Mouse (Mus musculus): ENCODE results near the gene Llgl2. TPM values are rescaled to one million over a fixed set of nuclear protein-coding genes. Genes with fewer than 3 reads are reported as not detected.

The Llgl2 gene
- polyA plus RNA-seq, 1 experiment from 2014 or later: 4.4 TPM

DNA sequence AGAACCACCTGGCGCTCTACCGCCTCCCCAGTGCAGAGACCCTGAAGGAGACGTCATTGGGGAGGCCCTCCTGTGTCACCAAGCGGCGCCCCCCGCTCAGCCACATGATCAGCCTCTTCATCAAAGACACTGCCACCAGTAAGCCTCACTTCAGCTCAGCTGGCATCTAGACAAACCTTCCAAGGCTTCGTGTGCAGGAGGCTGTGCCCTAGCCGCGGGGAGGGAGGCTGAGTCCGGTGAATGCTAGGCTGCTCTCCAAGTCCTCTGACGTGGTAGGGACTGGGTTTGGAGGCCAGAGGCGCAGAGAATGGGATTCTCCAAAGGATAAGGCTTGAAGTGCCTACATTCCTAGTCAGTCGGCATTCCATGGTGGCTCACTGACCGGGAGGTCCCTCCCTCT, 31.5 kb upstream of the Llgl2 start:
- H3K9me3 ChIP-seq: no peaks in the 10 kb centered on the region
- 90% methylated on average over 14 of the region's 14 CpGs for WGBS
- H3K4me2 ChIP-seq (replicated peaks): no peak overlapping the region
- H3K4me3 ChIP-seq: no peak overlapping the region
- H3K4me1 ChIP-seq: no peaks in the 10 kb centered on the region
- H3K27ac ChIP-seq (replicated peaks): no peak overlapping the region
- ATAC-seq (ENCODE audit: low FRiP score, low read depth): no peak
- no peak overlapping the region for H3K9ac ChIP-seq (replicated peaks)
- H3K36me3 ChIP-seq: peaks cover 95% of the 10 kb centered on the region
- H3K27me3 ChIP-seq: no peaks in the 10 kb centered on the region

GRCm38 (mm10) chr11:115796898-115797297, 27.0 kb upstream of the Llgl2 start:
- Histone ChIP-seq H3K36me3 (peaks cover 100% of the 10 kb centered on the region), H3K9me3 (no peaks in the 10 kb centered on the region), H3K9ac (replicated peaks) (no peak overlapping the region), H3K4me1 (no peaks in the 10 kb centered on the region), H3K27ac (replicated peaks) (no peak overlapping the region), H3K27me3 (no peaks in the 10 kb centered on the region), H3K4me3 (no peak overlapping the region), H3K4me2 (replicated peaks) (no peak overlapping the region)
- no peak for ATAC-seq (ENCODE audit: low FRiP score, low read depth)
- 82% methylated on average over 15 of the region's 15 CpGs for WGBS

GRCm38 (mm10) chr11:115797665-115798064, 26.2 kb upstream of the Llgl2 start:
- Histone ChIP-seq H3K9me3 (no peaks in the 10 kb centered on the region), H3K4me1 (no peaks in the 10 kb centered on the region), H3K9ac (replicated peaks) (no peak overlapping the region), H3K36me3 (peaks cover 100% of the 10 kb centered on the region), H3K4me3 (no peak overlapping the region), H3K27me3 (no peaks in the 10 kb centered on the region), H3K4me2 (replicated peaks) (no peak overlapping the region), H3K27ac (replicated peaks) (no peak overlapping the region)
- ATAC-seq (ENCODE audit: low FRiP score, low read depth): no peak
- 82% methylated on average over 9 of the region's 9 CpGs for WGBS

- 93% methylated on average over 18 of the region's 18 CpGs for WGBS
- H3K4me3 ChIP-seq: no peak overlapping the region
- no peaks in the 10 kb centered on the region for H3K27me3 ChIP-seq
These were observed 22.9 kb upstream of the Llgl2 start for GRCm38 (mm10) chr11:115800981-115801380.

DNA sequence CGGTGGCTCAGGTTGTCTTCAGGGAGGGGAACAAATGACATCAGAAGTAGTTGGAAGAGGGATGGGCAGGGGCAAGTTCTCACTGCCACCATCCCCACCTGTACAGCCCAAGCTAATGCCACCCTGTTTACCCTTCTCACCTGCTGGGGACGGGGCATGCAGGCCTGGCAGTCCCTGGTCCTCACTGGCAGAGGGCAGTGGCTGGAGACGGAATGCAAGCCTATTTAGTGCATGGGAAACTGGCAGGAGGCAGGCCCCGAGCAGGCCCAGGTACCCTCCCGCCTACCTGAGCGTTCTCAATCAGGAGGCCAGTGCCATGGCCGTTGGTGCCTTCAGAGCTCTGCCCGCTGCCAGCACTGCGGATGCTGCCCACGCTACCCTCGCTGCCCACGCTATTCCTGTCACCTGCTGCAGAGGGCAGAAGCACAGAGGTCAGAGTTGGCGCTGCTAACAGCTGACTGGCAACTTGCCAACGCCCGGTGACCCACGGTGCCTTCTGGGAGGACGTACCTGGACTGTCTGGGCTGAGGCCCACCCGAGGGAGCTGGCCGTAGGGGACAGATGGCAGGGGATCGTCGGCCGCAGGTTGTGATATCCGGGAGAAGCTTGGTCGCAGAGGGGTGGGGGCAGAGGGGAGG, 20.7 kb upstream of the Llgl2 start:
- Histone ChIP-seq H3K27ac (replicated peaks) (no peak overlapping the region), H3K4me1 (peaks cover 13% of the 10 kb centered on the region), H3K4me3 (no peak overlapping the region), H3K36me3 (peaks cover 88% of the 10 kb centered on the region), H3K9ac (replicated peaks) (no peak overlapping the region), H3K9me3 (no peaks in the 10 kb centered on the region), H3K27me3 (no peaks in the 10 kb centered on the region), H3K4me2 (replicated peaks) (no peak overlapping the region)
- ATAC-seq (ENCODE audit: low FRiP score, low read depth): no peak
- WGBS: 92% methylated on average over 24 of the region's 24 CpGs

More at GRCm38 (mm10) chr11:115800981-115801380, 22.9 kb upstream of the Llgl2 start:
- H3K4me2 ChIP-seq (replicated peaks): no peak overlapping the region
- no peak overlapping the region for H3K27ac ChIP-seq (replicated peaks)
- no peaks in the 10 kb centered on the region for H3K9me3 ChIP-seq
- no peak overlapping the region for H3K9ac ChIP-seq (replicated peaks)
- peaks cover 95% of the 10 kb centered on the region for H3K36me3 ChIP-seq
- no peaks in the 10 kb centered on the region for H3K4me1 ChIP-seq
- ATAC-seq (ENCODE audit: low FRiP score, low read depth): no peak

DNA sequence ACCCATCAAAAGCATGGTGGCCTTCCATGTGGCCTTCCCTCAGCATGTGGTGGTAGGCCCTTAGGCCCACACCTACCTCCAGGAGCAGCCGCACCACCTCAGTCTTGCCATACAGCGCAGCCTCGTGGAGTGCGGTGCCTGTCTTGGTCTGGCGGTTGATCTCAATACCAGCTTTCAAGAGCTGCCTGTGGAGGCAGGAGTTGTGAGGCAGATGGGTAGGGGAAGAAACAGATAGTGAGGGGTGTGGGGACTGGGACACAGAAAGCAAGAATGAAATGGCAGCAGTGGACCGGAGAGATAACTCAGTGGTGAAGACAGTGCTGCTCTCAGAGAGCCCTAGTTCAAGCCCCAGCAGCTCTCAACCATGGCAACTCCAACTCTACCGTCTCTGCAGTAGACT, 18.8 kb upstream of the Llgl2 start:
- H3K36me3 ChIP-seq: peaks cover 71% of the 10 kb centered on the region
- ATAC-seq (ENCODE audit: low FRiP score, low read depth): no peak
- 93% methylated on average over 7 of the region's 7 CpGs for WGBS

GRCm38 (mm10) chr11:115806154-115806553, 17.7 kb upstream of the Llgl2 start:
- peaks cover 71% of the 10 kb centered on the region for H3K36me3 ChIP-seq
- no peak for ATAC-seq (ENCODE audit: low FRiP score, low read depth)
- H3K4me1 ChIP-seq: peaks cover 41% of the 10 kb centered on the region
- 93% methylated on average over 10 of the region's 10 CpGs for WGBS
- no peaks in the 10 kb centered on the region for H3K27me3 ChIP-seq
- H3K9me3 ChIP-seq: no peaks in the 10 kb centered on the region
- no peak overlapping the region for H3K4me2 ChIP-seq (replicated peaks)
- H3K27ac ChIP-seq (replicated peaks): no peak overlapping the region
- no peak overlapping the region for H3K4me3 ChIP-seq
- no peak overlapping the region for H3K9ac ChIP-seq (replicated peaks)

More for the DNA sequence above, 18.8 kb upstream of the Llgl2 start:
- Histone ChIP-seq H3K4me3 (no peak overlapping the region), H3K4me1 (peaks cover 31% of the 10 kb centered on the region), H3K27ac (replicated peaks) (no peak overlapping the region), H3K9ac (replicated peaks) (no peak overlapping the region), H3K9me3 (no peaks in the 10 kb centered on the region), H3K4me2 (replicated peaks) (no peak overlapping the region), H3K27me3 (no peaks in the 10 kb centered on the region)

GRCm38 (mm10) chr11:115807306-115807705, 16.5 kb upstream of the Llgl2 start:
- 82% methylated on average over 6 of the region's 6 CpGs for WGBS
- Histone ChIP-seq H3K4me3 (no peak overlapping the region), H3K4me1 (peaks cover 52% of the 10 kb centered on the region), H3K27ac (replicated peaks) (peak overlapping the region; percentile 39), H3K27me3 (no peaks in the 10 kb centered on the region), H3K9me3 (no peaks in the 10 kb centered on the region), H3K36me3 (peaks cover 62% of the 10 kb centered on the region), H3K4me2 (replicated peaks) (no peak overlapping the region), H3K9ac (replicated peaks) (no peak overlapping the region)
- no peak; the same call in 1 of the 2 replicates for ATAC-seq (ENCODE audit: low FRiP score, low read depth)

DNA sequence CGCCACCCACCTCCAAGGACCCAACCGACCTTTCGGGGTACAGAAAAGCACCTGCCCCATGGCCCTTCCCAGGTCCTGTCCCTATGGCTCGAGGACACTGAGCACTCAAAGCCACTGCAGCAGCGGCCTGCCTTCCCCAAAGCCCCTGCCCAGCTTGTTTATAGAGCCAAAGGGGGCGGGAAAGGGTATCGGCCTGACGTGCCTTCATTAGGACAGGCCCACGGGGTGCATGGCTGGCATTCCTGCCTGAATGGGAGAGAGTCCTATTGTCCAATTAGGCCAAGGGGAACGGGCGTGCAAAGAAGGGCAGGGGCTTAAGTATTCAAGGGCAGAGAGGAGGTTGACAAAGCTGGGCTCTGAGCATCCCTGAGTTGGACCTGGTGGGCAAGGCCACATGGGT, 15.9 kb upstream of the Llgl2 start:
- H3K4me2 ChIP-seq (replicated peaks): no peak overlapping the region
- peaks cover 59% of the 10 kb centered on the region for H3K4me1 ChIP-seq
- H3K27ac ChIP-seq (replicated peaks): peak overlapping the region; percentile 39
- H3K4me3 ChIP-seq: no peak overlapping the region
- H3K36me3 ChIP-seq: peaks cover 56% of the 10 kb centered on the region
- H3K9me3 ChIP-seq: no peaks in the 10 kb centered on the region
- H3K9ac ChIP-seq (replicated peaks): no peak overlapping the region
- 59% methylated on average over 11 of the region's 11 CpGs for WGBS
- H3K27me3 ChIP-seq: no peaks in the 10 kb centered on the region
- ATAC-seq (ENCODE audit: low FRiP score, low read depth): no peak

DNA sequence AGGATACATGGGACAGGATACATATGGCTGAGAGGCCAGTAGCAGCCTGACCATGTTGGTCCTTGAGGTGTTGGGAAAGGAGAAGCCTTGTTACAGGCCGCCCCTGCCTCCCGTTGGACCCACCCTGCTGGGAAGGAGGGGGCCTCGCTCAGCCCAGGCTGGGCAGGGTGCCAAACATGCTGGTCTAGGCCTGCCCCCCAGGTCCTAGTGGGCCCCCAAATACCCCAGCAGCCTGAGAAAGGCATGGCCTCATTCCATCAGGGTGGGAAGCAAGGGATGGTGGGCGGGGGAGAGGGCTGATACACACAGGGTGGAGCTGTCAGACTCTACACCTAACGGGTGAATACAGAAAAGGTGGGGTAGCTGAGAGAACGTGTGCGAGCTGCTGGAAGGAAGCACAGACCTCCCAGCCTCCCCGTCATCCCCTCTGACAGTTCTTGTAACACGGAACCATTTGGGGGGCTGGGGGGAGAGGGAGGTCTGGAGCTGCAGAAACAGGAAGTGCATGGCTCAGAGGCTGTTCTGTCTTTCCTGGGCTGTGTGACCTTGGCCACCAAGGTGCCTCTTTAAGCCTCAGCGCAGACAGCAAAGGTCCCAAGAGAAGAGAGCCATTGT, 15.0 kb upstream of the Llgl2 start:
- Histone ChIP-seq H3K4me1 (peaks cover 60% of the 10 kb centered on the region), H3K9me3 (no peaks in the 10 kb centered on the region), H3K4me3 (no peak overlapping the region), H3K36me3 (peaks cover 47% of the 10 kb centered on the region), H3K27me3 (no peaks in the 10 kb centered on the region), H3K4me2 (replicated peaks) (peak overlapping the region; percentile 10; the same call in 1 of the 2 replicates), H3K27ac (replicated peaks) (peak overlapping the region; percentile 39), H3K9ac (replicated peaks) (peak overlapping the region; percentile 16; the same call in 1 of the 2 replicates)
- no peak for ATAC-seq (ENCODE audit: low FRiP score, low read depth)
- WGBS: 75% methylated on average over 10 of the region's 10 CpGs

- peak overlapping the region; percentile 10; the same call in 1 of the 2 replicates for H3K4me2 ChIP-seq (replicated peaks)
- peaks cover 62% of the 10 kb centered on the region for H3K4me1 ChIP-seq
- WGBS: 75% methylated on average over 8 of the region's 8 CpGs
- no peaks in the 10 kb centered on the region for H3K27me3 ChIP-seq
- H3K36me3 ChIP-seq: peaks cover 44% of the 10 kb centered on the region
- H3K27ac ChIP-seq (replicated peaks): peak overlapping the region; percentile 39; the same call in 1 of the 2 replicates
- ATAC-seq (ENCODE audit: low FRiP score, low read depth): no peak
- no peaks in the 10 kb centered on the region for H3K9me3 ChIP-seq
- H3K9ac ChIP-seq (replicated peaks): peak overlapping the region; percentile 16; the same call in 1 of the 2 replicates
- H3K4me3 ChIP-seq: no peak overlapping the region
These were observed 14.5 kb upstream of the Llgl2 start for GRCm38 (mm10) chr11:115809311-115809781.

GRCm38 (mm10) chr11:115810377-115810776, 13.5 kb upstream of the Llgl2 start:
- Histone ChIP-seq H3K9ac (replicated peaks) (no peak overlapping the region), H3K27me3 (no peaks in the 10 kb centered on the region), H3K4me1 (peaks cover 67% of the 10 kb centered on the region), H3K4me2 (replicated peaks) (no peak overlapping the region; the same call in 1 of the 2 replicates), H3K36me3 (peaks cover 34% of the 10 kb centered on the region), H3K4me3 (no peak overlapping the region), H3K9me3 (no peaks in the 10 kb centered on the region), H3K27ac (replicated peaks) (no peak overlapping the region)
- 84% methylated on average over 14 of the region's 14 CpGs for WGBS
- ATAC-seq (ENCODE audit: low FRiP score, low read depth): no peak

Measured in midbrain, embryonic 12.5 days (tissue).